Mouse (Mus musculus) liver, embryonic 13.5 days (tissue): ENCODE data around the gene Slit2. TPM values are rescaled to one million over a fixed set of nuclear protein-coding genes. Genes with fewer than 3 reads are reported as not detected.

Experiments used
- ATAC-seq: fragments of 200-750 bp; cut with Nextera tagmentation; 2 replicates; pipeline ENCODE4 v1.8.0; 2017; ENCODE audit warnings: low read depth, mild to moderate bottlenecking, moderate number of reproducible peaks, moderate library complexity
- DNase-seq: peaks from one replicate; pipeline ENCODE4 v3.0.0; 2022
- H3K27ac ChIP-seq: fragments of 300-500 bp; sonication (generic); 2 replicates; pipeline ENCODE4 v1.5.1; 2015; ENCODE audit warnings: moderate library complexity, mild to moderate bottlenecking, inconsistent platforms
- H3K27me3 ChIP-seq: fragments of 300-500 bp; sonication (generic); 2 replicates; pipeline ENCODE4 v1.6.1; 2015; ENCODE audit warnings: mild to moderate bottlenecking, inconsistent platforms
- H3K36me3 ChIP-seq: fragments of 300-500 bp; sonication (generic); 2 replicates; pipeline ENCODE4 v1.6.1; 2015; ENCODE audit warnings: mild to moderate bottlenecking, inconsistent platforms
- H3K4me1 ChIP-seq: fragments of 300-500 bp; sonication (generic); replicated peaks from 2 replicates; pipeline ENCODE4 v1.6.1; 2015; ENCODE audit warnings: inconsistent platforms
- H3K4me2 ChIP-seq: fragments of 300-500 bp; sonication (generic); 2 replicates; pipeline ENCODE4 v1.6.1; 2015; ENCODE audit warnings: inconsistent platforms, mild to moderate bottlenecking, moderate library complexity
- H3K4me3 ChIP-seq: fragments of 300-500 bp; sonication (generic); replicated peaks from 2 replicates; pipeline ENCODE4 v1.5.1; 2015; ENCODE audit warnings: mild to moderate bottlenecking, inconsistent platforms
- H3K9ac ChIP-seq: fragments of 300-500 bp; sonication (generic); 2 replicates; pipeline ENCODE4 v1.6.1; 2015; ENCODE audit warnings: mild to moderate bottlenecking, inconsistent platforms
- H3K9me3 ChIP-seq: fragments of 300-500 bp; sonication (generic); replicated peaks from 2 replicates; pipeline ENCODE4 v1.6.1; 2016; ENCODE audit warnings: inconsistent platforms
- whole genome bisulfite sequencing: fragments of 180-500 bp; shearing (Covaris S2); methylation state at CpG from one replicate; pipeline ENCODE4 v1.1.7; 2015; ENCODE audit not compliant: insufficient replicate concordance; 5-methylcytosine and 5-hydroxymethylcytosine counted together
- polyA plus RNA-seq: library from polyadenylated mRNA; unstranded; fragments of >200 nt; fragmentation: Nextera tagmentation; extraction: Ambion mirVana; gene quantifications from 2 replicates; pipeline ENCODE4 v1.2.1, GENCODE M21; 2015

Slit2 gene
- polyA plus RNA-seq, 1 experiment from 2014 or later = 0.51 TPM

DNA sequence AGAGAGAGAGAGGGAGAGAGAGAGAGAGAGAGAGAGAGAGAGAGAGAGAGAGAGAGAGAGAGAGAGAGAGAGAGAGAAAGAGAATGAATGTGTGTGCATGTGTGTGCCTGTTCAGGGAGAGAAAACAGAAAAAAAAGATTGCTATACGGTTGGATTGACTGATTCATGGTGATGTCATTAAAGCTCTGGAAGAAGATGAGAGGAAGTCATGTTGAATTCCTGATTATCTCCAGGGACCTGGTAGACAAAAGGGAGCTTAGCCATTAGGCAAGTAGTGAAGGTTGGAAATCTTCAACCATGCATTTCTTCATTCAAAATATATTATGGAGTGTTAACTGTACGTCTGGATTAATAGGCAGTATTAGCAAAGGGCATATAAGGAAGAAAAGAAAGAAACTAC is 77.8 kb downstream of the Slit2 start:
- Histone ChIP-seq H3K4me1 (no peaks in the 10 kb centered on the region), H3K27ac (no peak overlapping the region), H3K4me3 (no peak overlapping the region), H3K9ac (no peak overlapping the region), H3K36me3 (no peaks in the 10 kb centered on the region), H3K27me3 (no peaks in the 10 kb centered on the region), H3K9me3 (no peaks in the 10 kb centered on the region), H3K4me2 (no peak overlapping the region)
- WGBS = 48% methylated on average over 2 of the region's 2 CpGs
- DNase-seq (no peak), ATAC-seq (no peak)

DNA sequence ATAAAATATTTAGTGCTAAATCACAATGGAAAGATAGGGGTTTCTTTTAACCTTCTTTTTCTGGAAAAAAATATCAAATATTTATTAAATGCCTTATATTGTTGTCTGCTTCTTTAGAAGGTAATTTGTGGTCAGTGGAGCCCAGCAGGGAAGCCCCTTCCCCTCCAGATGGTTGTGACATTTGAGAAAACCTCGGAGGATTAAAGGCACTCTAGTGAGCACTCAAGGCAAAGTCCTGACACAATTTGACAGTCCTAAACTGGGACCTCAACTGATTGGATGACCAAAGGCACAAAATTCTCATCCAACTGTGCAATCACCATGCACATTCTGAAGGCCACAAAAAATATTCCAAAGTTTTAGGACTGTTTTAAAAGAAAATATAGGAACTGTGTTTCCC is 95.8 kb downstream of the Slit2 start:
- Histone ChIP-seq H3K4me3 (no peak overlapping the region), H3K4me2 (no peak overlapping the region), H3K36me3 (no peaks in the 10 kb centered on the region), H3K4me1 (no peaks in the 10 kb centered on the region), H3K27ac (no peak overlapping the region), H3K9ac (no peak overlapping the region), H3K9me3 (no peaks in the 10 kb centered on the region), H3K27me3 (no peaks in the 10 kb centered on the region)
- 34% methylated on average over 1 of the region's 1 CpGs for WGBS
- DNase-seq (no peak), ATAC-seq (no peak)

DNA sequence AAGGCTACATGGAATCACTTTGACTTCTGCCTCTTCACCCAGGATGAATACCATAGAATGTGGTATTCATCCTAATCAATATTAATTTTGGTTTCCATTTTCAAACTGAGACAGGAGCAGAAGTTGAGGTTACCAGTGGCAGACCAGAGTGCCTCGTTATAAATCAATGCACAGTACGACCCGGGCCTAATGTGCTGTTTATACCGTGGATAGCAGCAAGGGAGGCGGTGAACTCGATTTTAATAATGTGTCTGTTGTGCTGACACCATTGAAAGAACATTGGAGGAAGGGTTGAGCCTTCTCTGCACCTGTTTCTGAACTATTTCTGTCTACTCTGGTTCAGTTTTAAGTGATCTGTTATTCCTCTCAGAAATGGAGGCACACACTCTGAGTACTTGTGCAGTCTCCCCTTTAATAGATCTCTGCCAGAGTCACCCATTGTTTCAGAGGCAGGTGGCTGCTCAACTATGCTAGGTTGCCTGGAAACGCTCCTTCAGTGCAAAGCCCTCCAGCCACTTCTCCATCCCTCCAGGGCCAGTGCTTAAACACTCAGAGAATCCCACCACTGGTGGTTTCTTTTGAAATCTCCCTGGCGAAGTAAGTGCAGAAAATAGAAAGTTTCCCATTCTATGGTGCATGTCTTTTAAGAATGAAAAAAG is 98.4 kb downstream of the Slit2 start:
- no peak for DNase-seq
- Histone ChIP-seq H3K27me3 (no peaks in the 10 kb centered on the region), H3K4me1 (no peaks in the 10 kb centered on the region), H3K4me3 (no peak overlapping the region), H3K4me2 (no peak overlapping the region), H3K9me3 (no peaks in the 10 kb centered on the region), H3K27ac (no peak overlapping the region), H3K36me3 (no peaks in the 10 kb centered on the region), H3K9ac (no peak overlapping the region)
- WGBS = 65% methylated on average over 8 of the region's 8 CpGs
- ATAC-seq = no peak

DNA sequence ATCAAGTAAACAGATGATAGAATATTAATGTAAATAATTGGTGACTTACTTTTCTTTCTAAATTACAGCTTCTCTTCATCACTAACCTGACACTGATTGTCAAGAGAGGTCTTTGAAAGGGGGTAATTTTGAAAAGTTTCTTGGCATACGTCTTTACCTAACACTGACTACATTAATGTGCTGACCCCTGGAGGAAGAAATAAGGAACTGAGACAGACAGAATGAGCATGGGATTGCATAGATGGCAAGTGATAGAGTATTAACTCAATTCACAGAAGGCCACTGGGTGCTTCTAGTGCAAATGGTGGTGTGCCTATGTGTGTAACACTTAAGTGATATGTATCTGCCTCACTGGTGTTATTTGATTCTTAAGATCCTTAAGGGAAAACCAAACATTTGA is 130.5 kb downstream of the Slit2 start:
- Histone ChIP-seq H3K27me3 (no peaks in the 10 kb centered on the region), H3K4me2 (no peak overlapping the region), H3K9ac (no peak overlapping the region), H3K4me3 (no peak overlapping the region), H3K27ac (no peak overlapping the region), H3K4me1 (no peaks in the 10 kb centered on the region), H3K9me3 (no peaks in the 10 kb centered on the region), H3K36me3 (no peaks in the 10 kb centered on the region)
- WGBS = 41% methylated on average over 1 of the region's 1 CpGs
- no peak for ATAC-seq
- DNase-seq = no peak

DNA sequence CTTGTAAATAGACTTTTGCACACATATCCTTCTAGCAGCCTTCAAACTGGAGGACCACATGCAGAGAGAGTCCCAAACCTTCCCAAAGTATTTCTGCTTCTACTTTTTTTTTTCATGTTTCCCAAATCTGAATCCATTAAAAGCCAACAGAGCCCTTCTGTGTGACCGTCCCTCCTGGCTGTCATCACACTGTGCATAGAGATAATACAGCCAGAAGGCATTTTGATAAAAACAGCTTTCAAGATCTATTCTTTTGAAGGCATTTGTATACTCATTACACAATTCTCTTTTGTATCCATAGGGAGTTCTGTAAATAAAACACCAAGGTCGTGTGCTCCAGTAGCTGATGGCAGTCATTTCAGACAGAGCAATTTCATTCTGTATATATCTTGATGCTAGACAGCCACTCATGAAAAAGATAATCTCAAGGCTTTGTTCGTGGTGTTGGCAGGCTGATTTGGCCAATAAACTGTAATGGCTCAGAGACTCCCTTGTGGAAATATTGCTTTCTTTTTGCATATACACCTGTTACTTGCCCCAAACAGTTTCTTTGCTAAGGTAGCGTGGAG is 132.1 kb downstream of the Slit2 start:
- Histone ChIP-seq H3K27ac (no peak overlapping the region), H3K4me1 (no peaks in the 10 kb centered on the region), H3K27me3 (no peaks in the 10 kb centered on the region), H3K9me3 (no peaks in the 10 kb centered on the region), H3K36me3 (no peaks in the 10 kb centered on the region), H3K4me3 (no peak overlapping the region), H3K9ac (no peak overlapping the region), H3K4me2 (no peak overlapping the region)
- ATAC-seq (no peak), DNase-seq (no peak)
- 49% methylated on average over 4 of the region's 4 CpGs for WGBS

DNA sequence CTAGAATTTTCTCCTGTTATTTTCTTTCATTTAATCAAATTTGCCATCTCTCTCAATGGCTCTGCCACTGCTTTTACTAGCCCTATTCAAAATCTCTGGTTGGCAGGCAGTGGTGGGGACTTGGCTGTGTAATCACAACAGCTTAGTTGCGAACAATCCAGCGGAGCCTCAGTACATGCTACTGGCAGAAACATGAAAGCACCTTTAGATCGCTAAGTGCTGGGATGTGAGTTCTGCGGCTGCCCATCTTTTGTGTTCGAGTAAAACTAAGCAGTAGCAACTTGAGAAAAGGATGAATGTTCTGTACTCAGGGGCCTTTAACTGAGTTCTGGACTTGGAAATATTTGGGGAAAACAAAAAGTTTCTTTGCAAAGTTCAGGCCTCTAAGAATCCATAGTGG is 139.7 kb downstream of the Slit2 start:
- H3K4me1 ChIP-seq = no peaks in the 10 kb centered on the region
- no peak overlapping the region for H3K9ac ChIP-seq
- no peak for DNase-seq
- H3K9me3 ChIP-seq = no peaks in the 10 kb centered on the region
- ATAC-seq = no peak
- no peak overlapping the region for H3K27ac ChIP-seq
- H3K4me3 ChIP-seq = no peak overlapping the region
- H3K36me3 ChIP-seq = no peaks in the 10 kb centered on the region
- H3K4me2 ChIP-seq = no peak overlapping the region
- no peaks in the 10 kb centered on the region for H3K27me3 ChIP-seq
- WGBS = 74% methylated on average over 5 of the region's 5 CpGs

DNA sequence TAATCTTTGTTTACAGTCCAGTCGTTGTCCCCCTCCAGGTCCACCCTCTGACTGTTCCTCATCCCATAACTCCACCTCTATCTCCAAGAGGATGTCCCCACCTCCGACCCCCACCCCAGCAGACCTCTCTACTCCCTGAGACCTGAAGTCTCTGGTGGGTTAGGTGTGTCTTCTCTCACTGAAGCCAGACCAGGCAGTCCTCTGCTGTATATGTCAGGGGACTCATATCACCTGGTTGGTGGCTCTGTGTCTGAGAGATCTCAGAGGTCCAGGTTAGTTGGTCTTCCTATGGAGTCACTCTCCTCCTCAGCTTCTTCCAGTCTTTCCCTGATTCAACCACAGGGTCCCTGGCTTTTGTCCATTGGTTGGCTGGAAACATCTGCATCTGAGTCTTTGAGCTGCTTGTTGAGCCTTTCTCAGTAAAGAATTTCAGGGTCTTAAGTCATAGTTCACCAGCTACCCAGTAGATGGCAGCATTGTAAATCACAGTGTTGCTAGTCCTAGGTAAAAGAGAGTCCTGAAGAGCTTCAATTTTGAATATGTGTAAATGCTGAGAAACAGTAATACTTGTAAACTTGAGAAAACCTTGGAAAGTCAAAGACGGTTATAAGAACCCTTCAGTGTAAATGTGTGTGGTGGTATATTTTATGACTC is 143.0 kb downstream of the Slit2 start:
- no peaks in the 10 kb centered on the region for H3K36me3 ChIP-seq
- H3K9ac ChIP-seq = no peak overlapping the region
- ATAC-seq = no peak
- no peak overlapping the region for H3K27ac ChIP-seq
- H3K9me3 ChIP-seq = no peaks in the 10 kb centered on the region
- no peak for DNase-seq
- 47% methylated on average over 3 of the region's 3 CpGs for WGBS
- H3K4me1 ChIP-seq = no peaks in the 10 kb centered on the region
- no peak overlapping the region for H3K4me3 ChIP-seq
- no peak overlapping the region for H3K4me2 ChIP-seq
- no peaks in the 10 kb centered on the region for H3K27me3 ChIP-seq

DNA sequence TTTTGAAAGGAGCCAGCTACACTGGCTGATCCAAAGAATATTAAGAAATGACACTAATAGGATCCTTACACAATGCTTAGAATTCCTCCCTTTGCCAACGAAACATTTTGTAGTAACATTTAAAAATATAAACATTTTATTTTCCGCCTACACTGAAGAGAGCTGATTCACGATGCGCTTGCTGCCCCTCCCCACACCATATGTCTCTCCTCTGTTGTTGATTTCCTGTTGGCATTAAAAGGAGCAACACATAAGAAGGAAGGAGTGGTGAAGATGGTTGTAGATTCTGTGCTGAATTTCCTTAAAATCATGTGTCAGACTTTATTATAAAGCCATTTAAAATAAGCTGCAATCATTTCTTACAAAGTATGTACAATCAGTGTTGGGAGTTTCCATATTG is 147.0 kb downstream of the Slit2 start:
- Histone ChIP-seq H3K4me3 (no peak overlapping the region), H3K9me3 (no peaks in the 10 kb centered on the region), H3K27me3 (no peaks in the 10 kb centered on the region), H3K36me3 (no peaks in the 10 kb centered on the region), H3K4me2 (no peak overlapping the region), H3K27ac (no peak overlapping the region), H3K9ac (no peak overlapping the region), H3K4me1 (no peaks in the 10 kb centered on the region)
- DNase-seq (no peak), ATAC-seq (no peak)
- 69% methylated on average over 4 of the region's 4 CpGs for WGBS

DNA sequence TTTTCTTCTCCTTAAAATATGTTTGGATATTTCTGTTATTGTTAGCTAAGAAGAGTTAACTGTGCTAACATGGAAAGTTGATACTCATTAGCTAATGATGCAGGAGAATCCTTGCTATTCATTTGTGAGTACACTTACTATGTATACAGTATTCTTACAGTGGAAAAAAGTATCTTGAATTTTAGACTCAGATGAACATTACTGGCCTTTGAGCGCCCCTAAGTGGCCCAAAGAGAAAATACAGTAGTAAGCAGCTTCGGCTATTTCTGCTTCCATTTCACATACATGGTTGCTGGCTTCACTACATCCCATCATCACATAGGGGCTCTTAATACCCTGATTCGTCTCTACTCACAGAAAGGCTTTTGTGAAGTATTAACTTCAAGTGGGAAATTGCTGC is 153.6 kb downstream of the Slit2 start:
- Histone ChIP-seq H3K9me3 (no peaks in the 10 kb centered on the region), H3K9ac (no peak overlapping the region), H3K27me3 (no peaks in the 10 kb centered on the region), H3K4me3 (no peak overlapping the region), H3K4me1 (no peaks in the 10 kb centered on the region), H3K27ac (no peak overlapping the region), H3K36me3 (no peaks in the 10 kb centered on the region), H3K4me2 (no peak overlapping the region)
- ATAC-seq (no peak), DNase-seq (no peak)
- 14% methylated on average over 3 of the region's 3 CpGs for WGBS

DNA sequence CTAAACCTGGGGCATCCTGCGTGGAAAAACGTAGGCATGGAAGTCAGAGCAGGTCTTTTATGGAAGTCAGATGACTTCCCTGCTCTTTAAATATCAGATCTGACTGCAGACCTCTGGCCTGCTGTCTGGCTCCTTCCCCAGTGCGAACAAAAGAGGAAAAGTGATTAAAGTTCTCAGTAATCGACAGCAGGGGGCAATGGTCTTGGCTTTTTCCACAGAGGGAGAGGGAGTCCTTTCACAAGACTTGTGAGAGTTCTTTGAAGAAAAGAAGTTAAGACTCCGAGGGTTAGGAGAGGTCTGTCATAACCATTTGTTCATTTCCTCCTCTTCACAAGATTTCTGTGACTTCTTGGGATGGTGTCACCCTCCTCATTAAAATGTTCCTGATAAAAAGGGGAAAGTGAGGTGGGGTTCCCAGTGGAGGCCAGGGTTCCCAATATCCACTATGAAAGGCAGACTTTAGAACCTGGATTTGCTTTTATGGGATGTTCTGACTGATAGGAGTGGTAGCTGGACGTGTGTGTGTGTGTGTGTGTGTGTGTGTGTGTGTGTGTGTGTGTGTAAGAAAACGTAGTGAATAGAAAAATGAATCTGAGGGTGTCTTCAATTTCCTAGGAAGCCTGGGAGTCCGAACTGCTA is 156.0 kb downstream of the Slit2 start:
- no peaks in the 10 kb centered on the region for H3K9me3 ChIP-seq
- H3K36me3 ChIP-seq = no peaks in the 10 kb centered on the region
- ATAC-seq (no peak), DNase-seq (no peak)
- no peak overlapping the region for H3K27ac ChIP-seq
- no peak overlapping the region for H3K4me3 ChIP-seq
- H3K9ac ChIP-seq = no peak overlapping the region
- H3K27me3 ChIP-seq = no peaks in the 10 kb centered on the region
- H3K4me2 ChIP-seq = no peak overlapping the region
- WGBS = 22% methylated on average over 8 of the region's 8 CpGs
- H3K4me1 ChIP-seq = no peaks in the 10 kb centered on the region

DNA sequence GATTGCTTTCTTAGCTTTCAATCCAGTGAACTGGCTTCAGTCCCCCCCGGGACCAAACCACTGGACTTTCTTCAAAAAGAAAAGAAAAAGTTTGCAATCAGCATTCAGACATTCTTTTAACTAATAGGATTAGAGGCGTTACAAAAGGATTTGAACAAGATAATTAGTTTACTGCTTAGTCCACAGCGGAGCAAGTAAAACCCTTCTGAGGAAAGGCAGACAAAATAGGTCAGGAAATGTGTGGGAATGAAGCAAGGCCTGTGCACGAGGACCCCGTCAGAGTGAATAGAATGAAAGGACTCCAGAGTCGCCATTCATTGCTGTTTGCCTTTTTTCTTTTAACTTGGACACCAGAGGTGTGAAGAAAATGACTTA is 156.5 kb downstream of the Slit2 start:
- ATAC-seq (no peak), DNase-seq (no peak)
- Histone ChIP-seq H3K9me3 (no peaks in the 10 kb centered on the region), H3K36me3 (no peaks in the 10 kb centered on the region), H3K27ac (no peak overlapping the region), H3K4me1 (no peaks in the 10 kb centered on the region), H3K4me2 (no peak overlapping the region), H3K4me3 (no peak overlapping the region), H3K27me3 (no peaks in the 10 kb centered on the region), H3K9ac (no peak overlapping the region)
- 45% methylated on average over 6 of the region's 6 CpGs for WGBS

DNA sequence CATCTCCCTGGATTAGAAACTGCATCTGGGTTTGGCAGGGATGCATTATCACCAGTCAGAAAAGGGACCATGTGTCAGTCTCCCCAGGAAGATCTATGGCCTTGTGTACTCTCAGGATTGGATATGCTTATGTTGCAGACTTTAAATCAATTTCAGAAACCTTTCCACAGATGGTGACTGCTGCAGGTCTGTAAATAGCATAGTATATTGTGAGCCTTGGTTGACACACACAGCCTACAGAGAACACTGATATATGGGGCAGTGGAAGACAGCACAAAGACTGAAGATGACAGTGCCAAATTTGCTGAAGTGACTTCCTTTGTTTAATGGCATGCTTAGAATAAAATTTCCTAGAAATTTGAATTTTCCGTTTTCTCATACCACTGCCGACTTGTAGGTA is 163.1 kb downstream of the Slit2 start:
- no peaks in the 10 kb centered on the region for H3K27me3 ChIP-seq
- no peak overlapping the region for H3K4me3 ChIP-seq
- ATAC-seq (no peak), DNase-seq (no peak)
- WGBS = 60% methylated on average over 2 of the region's 2 CpGs
- no peak overlapping the region for H3K27ac ChIP-seq
- no peak overlapping the region for H3K4me2 ChIP-seq
- no peaks in the 10 kb centered on the region for H3K9me3 ChIP-seq
- no peak overlapping the region for H3K9ac ChIP-seq
- H3K4me1 ChIP-seq = no peaks in the 10 kb centered on the region
- no peaks in the 10 kb centered on the region for H3K36me3 ChIP-seq
